Mouse (Mus musculus) ES-E14 (cell line): ENCODE results near the gene Fam57a. TPM values are rescaled to one million over a fixed set of nuclear protein-coding genes. Genes with fewer than 3 reads are reported as not detected.

ENCODE experiments used
- DNase-seq: peaks from one replicate; pipeline ENCODE4 v3.0.0-alpha.2; 2013; ENCODE audit warnings: low read depth, low spot score
- H3K27ac ChIP-seq: 2 replicates; pipeline ENCODE4 v1.5.1; 2012; ENCODE audit warnings: low read depth, mild to moderate bottlenecking, low read length, moderate library complexity, mixed read lengths; ENCODE audit not compliant: poor library complexity, insufficient read depth, severe bottlenecking
- H3K36me3 ChIP-seq: 2 replicates; pipeline ENCODE4 v1.6.1; 2012; ENCODE audit warnings: mild to moderate bottlenecking, low read length, moderate library complexity, mixed read lengths; ENCODE audit not compliant: control insufficient read depth, poor library complexity, insufficient read depth, severe bottlenecking
- H3K4me1 ChIP-seq, 2 experiments: fragments of 150-350 bp in 1 of 2; sonication (generic) in 1 of 2; 2 replicates each; pipeline ENCODE4 v1.6.1; 2012; ENCODE audit warnings: low read length in 2 of 2, mild to moderate bottlenecking in 1 of 2, mixed read lengths in 1 of 2; ENCODE audit not compliant: control insufficient read depth in 2 of 2, insufficient read depth in 2 of 2, poor library complexity in 1 of 2
- H3K4me3 ChIP-seq, 2 experiments: fragments of 150-350 bp in 1 of 2; sonication (generic) in 1 of 2; 2 replicates each; pipeline ENCODE4 v1.5.1; 2012; ENCODE audit warnings: low read length in 2 of 2, low read depth in 1 of 2, mild to moderate bottlenecking in 1 of 2, mixed read lengths in 1 of 2; ENCODE audit not compliant: insufficient read depth in 1 of 2, poor library complexity in 1 of 2, severe bottlenecking in 1 of 2
- H3K9ac ChIP-seq: 2 replicates; pipeline ENCODE4 v1.6.1; 2012; ENCODE audit warnings: low read depth, mild to moderate bottlenecking, low read length, mixed read lengths; ENCODE audit not compliant: poor library complexity, insufficient read depth, severe bottlenecking
- H3K9me3 ChIP-seq: fragments of 150-350 bp; sonication (generic); 2 replicates; pipeline ENCODE4 v1.6.1; 2012; ENCODE audit warnings: low read depth, mild to moderate bottlenecking, low read length; ENCODE audit not compliant: control insufficient read depth, insufficient read depth
- CHD2 ChIP-seq: IDR thresholded peaks from 2 replicates; pipeline ENCODE4 v1.6.1; 2014; ENCODE audit warnings: mild to moderate bottlenecking, low read depth, low read length, inconsistent platforms
- HCFC1 ChIP-seq: IDR thresholded peaks from 2 replicates; pipeline ENCODE4 v1.6.1; 2012; ENCODE audit warnings: low read length, inconsistent platforms, borderline replicate concordance; ENCODE audit not compliant: insufficient read depth
- MAFK ChIP-seq: IDR thresholded peaks from 2 replicates; pipeline ENCODE4 v1.6.1; 2014; ENCODE audit warnings: mild to moderate bottlenecking, low read depth, low read length, inconsistent platforms; ENCODE audit not compliant: insufficient read depth
- ZC3H11A ChIP-seq: IDR thresholded peaks from 2 replicates; pipeline ENCODE4 v1.6.1; 2012; ENCODE audit warnings: low read depth, mild to moderate bottlenecking, inconsistent platforms, low read length, borderline replicate concordance
- ZNF384 ChIP-seq: IDR thresholded peaks from 2 replicates; pipeline ENCODE4 v1.6.1; 2012; ENCODE audit warnings: low read depth, low read length, inconsistent platforms
- in situ Hi-C, 2 experiments: fragments of 600-800 bp; cut with MboI; formaldehyde crosslinking; loops; one replicate each; pipeline ENCODE4 v1.15.1; 2025; ENCODE audit warnings: low sequenced_read_pairs in 2 of 2, inconsistent platforms in 1 of 2; ENCODE audit not compliant: unreplicated experiment in 2 of 2
- total RNA-seq: library from RNA; depleted of rRNA; stranded (reverse); fragments of 300-350 nt; gene quantifications from 2 replicates; pipeline ENCODE4 v1.2.3, GENCODE M21; 2012

Gene Fam57a
- total RNA-seq, 1 experiment = 11.3 TPM

GRCm38 (mm10) chr11:76178726-76179494, 561 bp upstream of the Fam57a start:
- H3K9me3 ChIP-seq = no peaks in the 10 kb centered on the region
- H3K27ac ChIP-seq = no peak overlapping the region
- H3K9ac ChIP-seq = peak overlapping the region; percentile 76
- in situ Hi-C loops = loop anchor here in 1 of 2 experiments (10.0 kb wide), 1 partner anchor 94 kb away; no protein-coding TSS in a partner anchor
- peak; percentile 30 for DNase-seq
- no peaks in the 10 kb centered on the region; the same call in 1 of the 2 replicates for H3K36me3 ChIP-seq
- TF ChIP-seq MAFK = no peak
- TF ChIP-seq ZC3H11A = no peak
- no peak for TF ChIP-seq ZNF384
- TF ChIP-seq HCFC1 = no peak
- no peak for TF ChIP-seq CHD2
- H3K4me3 ChIP-seq = peak overlapping the region; percentile 83 to 97
- H3K4me1 ChIP-seq = 0 out of 4 replicates have a peak, but pooled peaks cover 0 to 2% of the 10 kb centered on the region in 2 experiments

- no peaks in the 10 kb centered on the region; the same call in 1 of the 2 replicates for H3K36me3 ChIP-seq
- no peaks in the 10 kb centered on the region for H3K9me3 ChIP-seq
- H3K4me3 ChIP-seq = peak overlapping the region; percentile 83 to 97
- no peak overlapping the region for H3K27ac ChIP-seq
- H3K4me1 ChIP-seq = 0 out of 4 replicates have a peak, but pooled peaks cover 0 to 2% of the 10 kb centered on the region in 2 experiments
- peak overlapping the region; percentile 76; the same call in 1 of the 2 replicates for H3K9ac ChIP-seq
- no peak for DNase-seq
- TF ChIP-seq MAFK (no peak), HCFC1 (no peak), CHD2 (no peak), ZC3H11A (no peak), ZNF384 (no peak)
- in situ Hi-C loops = no loop called here
Observed at GRCm38 (mm10) chr11:76180146-76180540, 672 bp downstream of the Fam57a start.

GRCm38 (mm10) chr11:76183745-76184144, 4.3 kb downstream of the Fam57a start:
- no peak for DNase-seq
- Histone ChIP-seq H3K27ac (no peak overlapping the region), H3K9ac (no peak overlapping the region), H3K9me3 (no peaks in the 10 kb centered on the region), H3K4me3 (no peak overlapping the region), H3K4me1 (no peaks in the 10 kb centered on the region), H3K36me3 (no peaks in the 10 kb centered on the region)
- in situ Hi-C loops = no loop called here
- TF ChIP-seq HCFC1 (no peak), ZC3H11A (no peak), CHD2 (no peak), MAFK (no peak), ZNF384 (no peak)

- Histone ChIP-seq H3K9ac (no peak overlapping the region), H3K9me3 (no peaks in the 10 kb centered on the region), H3K36me3 (no peaks in the 10 kb centered on the region), H3K4me3 (no peak overlapping the region), H3K27ac (no peak overlapping the region), H3K4me1 (no peaks in the 10 kb centered on the region)
- in situ Hi-C loops = no loop called here
- TF ChIP-seq CHD2 (no peak), ZNF384 (no peak), MAFK (no peak), HCFC1 (no peak), ZC3H11A (no peak)
- DNase-seq = no peak
Observed at GRCm38 (mm10) chr11:76186908-76187307, 7.4 kb downstream of the Fam57a start.
